Mouse (Mus musculus): Measurements from ENCODE around the gene Wiz. TPM values are rescaled to one million over a fixed set of nuclear protein-coding genes. Genes with fewer than 3 reads are reported as not detected.

The Wiz gene
- total and polyA plus RNA-seq, 3 experiments, result 1.2 to 25.4 (median 4.4) TPM

DNA sequence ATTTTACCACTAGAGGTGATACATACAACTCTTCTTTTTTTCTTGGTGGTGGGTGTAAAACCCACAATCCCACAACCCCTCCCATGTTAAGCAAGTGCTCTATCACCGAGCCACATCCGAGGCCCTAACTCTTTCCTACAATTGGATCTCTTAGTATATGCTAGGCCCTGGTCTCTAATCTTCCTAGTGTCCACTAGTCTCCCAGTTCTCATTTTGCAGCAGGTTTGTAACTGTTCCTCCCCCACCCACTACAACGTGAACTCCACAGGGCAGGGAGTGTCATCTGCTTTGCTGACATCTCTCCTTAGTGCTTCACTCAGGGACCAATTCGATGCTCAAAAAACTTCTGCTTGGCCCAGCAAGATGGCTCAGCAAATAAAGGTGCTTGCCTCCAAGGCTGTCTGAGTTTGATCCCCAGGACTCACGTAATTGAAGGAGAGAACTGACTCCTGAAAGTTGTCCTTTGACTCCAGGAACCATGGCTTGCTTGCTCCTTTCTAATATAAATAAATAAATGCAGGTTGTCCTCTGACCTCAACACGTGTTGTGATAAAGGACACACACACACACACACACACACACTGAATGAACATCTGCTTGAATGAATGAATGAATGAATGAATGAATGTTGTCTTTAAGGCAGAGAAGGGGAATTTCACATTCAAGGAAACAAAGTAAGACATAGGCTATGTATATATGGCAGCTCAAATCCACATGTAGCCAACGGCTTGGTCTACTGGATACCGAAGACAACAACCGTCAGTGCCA lies 13.0 kb upstream of the Wiz start:
- H3K36me3 ChIP-seq (replicated peaks in 1 of 2; ENCODE audit: control insufficient read depth in 1 of 2, insufficient read depth in 1 of 2, low read length in 1 of 2), result peaks cover 17 to 34% of the 10 kb centered on the region in 2 experiments
- peak overlapping the region; percentile 59 for H3K9ac ChIP-seq (ENCODE audit: insufficient read depth, low read depth)
- DNase-seq (ENCODE audit: extremely low read depth), result no peak
- H3K4me2 ChIP-seq (ENCODE audit: insufficient read depth, low read depth, poor library complexity, severe bottlenecking), result peak overlapping the region; percentile 85
- H3K4me3 ChIP-seq (replicated peaks in 1 of 3; ENCODE audit: low read depth in 2 of 3, low read length in 2 of 3, poor library complexity in 1 of 3), result peak overlapping the region; percentile 67 to 91 (median 69)
- in situ Hi-C loops (cut with MboI; ENCODE audit: low pct_ligation_motif_present, low pct_unique_long_range_greater_than_20kb, low sequenced_read_pairs), result no loop called here
- dilution Hi-C loops (cut with MboI; ENCODE audit: extremely low pct_ligation_motif_present, extremely low pct_unique_long_range_greater_than_20kb, low sequenced_read_pairs), result no loop called here
- peaks cover 5% of the 10 kb centered on the region; the same call in 1 of the 2 replicates for H3K79me2 ChIP-seq (replicated peaks; ENCODE audit: control insufficient read depth, extremely low read depth, insufficient read depth, poor library complexity, severe bottlenecking)
- H3K27ac ChIP-seq (ENCODE audit: insufficient read depth, low read depth), result peak overlapping the region; percentile 56
- no peaks in the 10 kb centered on the region for H3K27me3 ChIP-seq (replicated peaks)
- no peaks in the 10 kb centered on the region for H3K9me3 ChIP-seq (replicated peaks; ENCODE audit: low read length)
- no peak for TF ChIP-seq RCOR1 (conservative IDR thresholded peaks at IDR 0.05; ENCODE audit: low read depth, low read length)
- TF ChIP-seq MYC (IDR thresholded peaks at IDR 0.05; ENCODE audit: low read depth, low read length), result peak; percentile 73
- TF ChIP-seq IRF4 (IDR thresholded peaks at IDR 0.05; ENCODE audit: low read depth, low read length), result no peak
- 0 out of 2 replicates have a peak, but pooled peaks have one; percentile 13 for TF ChIP-seq BHLHE40 (IDR thresholded peaks at IDR 0.05; ENCODE audit: low read depth, low read length)
- 0 out of 2 replicates have a peak, but pooled peaks have one; percentile 5 for TF ChIP-seq EP300 (IDR thresholded peaks at IDR 0.05; ENCODE audit: low read length)
- no peak for TF ChIP-seq KAT2A (IDR thresholded peaks at IDR 0.05; ENCODE audit: insufficient replicate concordance, low read length)
- 0 out of 2 replicates have a peak, but pooled peaks have one; percentile 7 for TF ChIP-seq NRF1 (IDR thresholded peaks at IDR 0.05; ENCODE audit: low read depth, low read length)
- 0 out of 2 replicates have a peak, but pooled peaks have one; percentile 18 for TF ChIP-seq TBP (conservative IDR thresholded peaks at IDR 0.05; ENCODE audit: low read depth, low read length)
- 0 out of 2 replicates have a peak, but pooled peaks have one; percentile 12 for TF ChIP-seq MAZ (IDR thresholded peaks at IDR 0.05; ENCODE audit: low read depth, low read length)
- TF ChIP-seq MAFK (IDR thresholded peaks at IDR 0.05; ENCODE audit: insufficient replicate concordance, low read length), result no peak
- TF ChIP-seq ZMIZ1 (IDR thresholded peaks at IDR 0.05; ENCODE audit: low read depth, low read length), result no peak
- TF ChIP-seq POLR2A (IDR thresholded peaks at IDR 0.05; ENCODE audit: low read depth, low read length), result no peak
- 0 out of 2 replicates have a peak, but pooled peaks have one; percentile 48 for TF ChIP-seq SIN3A (IDR thresholded peaks at IDR 0.05; ENCODE audit: low read length)
- 0 out of 2 replicates have a peak, but pooled peaks have one; percentile 34 for TF ChIP-seq CHD2 (IDR thresholded peaks at IDR 0.05; ENCODE audit: low read length)
- TF ChIP-seq NELFE (IDR thresholded peaks at IDR 0.05; ENCODE audit: low read depth, low read length), result 0 out of 2 replicates have a peak, but pooled peaks have one; percentile 15
- no peak for TF ChIP-seq ZC3H11A (IDR thresholded peaks at IDR 0.05; ENCODE audit: low read depth, low read length)
- peak; percentile 84 for TF ChIP-seq MAX (IDR thresholded peaks at IDR 0.05; ENCODE audit: low read length)
- peaks cover 11 to 29% of the 10 kb centered on the region in 2 experiments for H3K4me1 ChIP-seq (ENCODE audit: control insufficient read depth in 1 of 2, insufficient read depth in 2 of 2)

DNA sequence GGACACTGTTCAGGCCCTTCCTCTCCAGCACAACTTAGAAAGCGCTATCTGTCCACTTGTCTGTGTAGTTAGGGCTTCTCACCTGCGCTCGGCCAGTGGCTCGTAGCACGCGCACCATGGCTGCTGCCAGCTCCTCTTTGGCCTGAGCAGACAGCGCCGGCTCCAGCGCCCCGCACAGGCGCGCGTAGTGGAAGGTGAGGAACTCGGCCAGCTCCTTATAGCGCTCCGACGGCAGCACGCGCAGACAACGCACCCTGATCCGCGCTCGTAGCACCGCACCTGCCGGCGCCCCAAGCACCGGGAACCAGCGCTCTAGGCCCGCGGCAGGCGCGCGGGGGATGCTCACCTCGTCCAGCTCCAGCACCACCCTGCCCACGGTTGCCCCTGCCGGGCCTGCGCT lies 7.0 kb upstream of the Wiz start:
- Histone ChIP-seq H3K4me1 (ENCODE audit: control insufficient read depth in 1 of 2, insufficient read depth in 2 of 2) (peaks cover 3 to 12% of the 10 kb centered on the region in 2 experiments; a peak in 3 of 4 replicates), H3K4me3 (replicated peaks in 1 of 3; ENCODE audit: low read depth in 2 of 3, low read length in 2 of 3, poor library complexity in 1 of 3) (no peak overlapping the region), H3K4me2 (ENCODE audit: insufficient read depth, low read depth, poor library complexity, severe bottlenecking) (no peak overlapping the region), H3K27me3 (replicated peaks) (no peaks in the 10 kb centered on the region), H3K36me3 (replicated peaks in 1 of 2; ENCODE audit: control insufficient read depth in 1 of 2, insufficient read depth in 1 of 2, low read length in 1 of 2) (peaks cover 74 to 92% of the 10 kb centered on the region in 2 experiments), H3K9me3 (replicated peaks; ENCODE audit: low read length) (no peaks in the 10 kb centered on the region), H3K27ac (ENCODE audit: insufficient read depth, low read depth) (no peak overlapping the region), H3K9ac (ENCODE audit: insufficient read depth, low read depth) (no peak overlapping the region), H3K79me2 (replicated peaks; ENCODE audit: control insufficient read depth, extremely low read depth, insufficient read depth, poor library complexity, severe bottlenecking) (0 out of 2 replicates have a peak, but pooled peaks cover 2% of the 10 kb centered on the region)
- TF ChIP-seq RCOR1 (conservative IDR thresholded peaks at IDR 0.05; ENCODE audit: low read depth, low read length), result no peak
- DNase-seq (ENCODE audit: extremely low read depth), result no peak
- dilution Hi-C loops (cut with MboI; ENCODE audit: extremely low pct_ligation_motif_present, extremely low pct_unique_long_range_greater_than_20kb, low sequenced_read_pairs) (no loop called here), in situ Hi-C loops (cut with MboI; ENCODE audit: low pct_ligation_motif_present, low pct_unique_long_range_greater_than_20kb, low sequenced_read_pairs) (no loop called here)

Data from CH12.LX (cell line).